Mouse (Mus musculus) intestine, postnatal 0 days (tissue): ENCODE measurements around the gene Zfp317. TPM values are rescaled to one million over a fixed set of nuclear protein-coding genes. Genes with fewer than 3 reads are reported as not detected.
A peak's percentile ranks its signal among the peaks of the same experiment; 100 is the strongest.

Experiments used
- ATAC-seq: fragments of 200-750 bp; cut with Nextera tagmentation; 2 replicates; pipeline ENCODE4 v1.8.0; 2017; ENCODE audit warnings: mild to moderate bottlenecking, moderate TSS enrichment, moderate library complexity
- H3K27ac ChIP-seq: fragments of 300-500 bp; sonication (generic); 2 replicates; pipeline ENCODE4 v1.5.1; 2014; ENCODE audit warnings: mild to moderate bottlenecking, low read depth, low read length, moderate library complexity
- H3K27me3 ChIP-seq: fragments of 300-500 bp; sonication (generic); replicated peaks from 2 replicates; pipeline ENCODE4 v1.6.1; 2014; ENCODE audit warnings: low read length, mixed read lengths; ENCODE audit not compliant: control insufficient read depth, insufficient read depth
- H3K36me3 ChIP-seq: fragments of 300-500 bp; sonication (generic); 2 replicates; pipeline ENCODE4 v1.6.1; 2014; ENCODE audit warnings: mild to moderate bottlenecking, moderate library complexity; ENCODE audit not compliant: control insufficient read depth, insufficient read depth
- H3K4me1 ChIP-seq: fragments of 300-500 bp; sonication (generic); replicated peaks from 2 replicates; pipeline ENCODE4 v1.6.1; 2014; ENCODE audit warnings: antibody characterized with exemption, low read length, mixed read lengths; ENCODE audit not compliant: control insufficient read depth, insufficient read depth
- H3K4me2 ChIP-seq: fragments of 300-500 bp; sonication (generic); replicated peaks from 2 replicates; pipeline ENCODE4 v1.6.1; 2014; ENCODE audit warnings: low read depth, mild to moderate bottlenecking, moderate library complexity
- H3K4me3 ChIP-seq: fragments of 300-500 bp; sonication (generic); 2 replicates; pipeline ENCODE4 v1.5.1; 2014; ENCODE audit warnings: low read depth, low read length
- H3K9ac ChIP-seq: fragments of 300-500 bp; sonication (generic); 2 replicates; pipeline ENCODE4 v1.6.1; 2014; ENCODE audit warnings: mild to moderate bottlenecking, low read depth, low read length
- H3K9me3 ChIP-seq: fragments of 300-500 bp; sonication (generic); 2 replicates; pipeline ENCODE4 v1.6.1; 2016; ENCODE audit warnings: mixed run types; ENCODE audit not compliant: control insufficient read depth
- CTCF ChIP-seq: sonication (generic); IDR thresholded peaks from 2 replicates; pipeline ENCODE4 v1.5.1; 2016; ENCODE audit warnings: low read depth, mild to moderate bottlenecking, control low read depth, antibody characterized with exemption, moderate library complexity
- WGBS: fragments of 180-500 bp; shearing (Covaris S2); extraction: QIAGEN DNeasy Blood & Tissue Kit; methylation state at CpG from one replicate; pipeline ENCODE4 v1.1.7; 2014; 5-methylcytosine and 5-hydroxymethylcytosine counted together
- polyA plus RNA-seq: library from polyadenylated mRNA; unstranded; fragments of >200 nt; fragmentation: Nextera tagmentation; extraction: Ambion mirVana; gene quantifications from 2 replicates; pipeline ENCODE4 v1.2.1, GENCODE M21; 2015

Zfp317 gene
- polyA plus RNA-seq = 8.2 and 9.1 TPM in 2 replicates

GRCm38 (mm10) chr9:19621843-19622822 lies at the start of gene Zfp317:
Gene Zfp317, plus strand, starts transcription at chr9:19622102.
- TF ChIP-seq CTCF = no peak
- Histone ChIP-seq H3K4me2 (peak within 1 kb of the TSS; percentile 63), H3K9ac (peak within 1 kb of the TSS; percentile 50; the same call in 1 of the 2 replicates), H3K27ac (peak within 1 kb of the TSS; percentile 84), H3K27me3 (no peaks in the 10 kb centered on the region), H3K36me3 (peaks cover 11% of the 10 kb centered on the region; the same call in 1 of the 2 replicates), H3K4me3 (peak within 1 kb of the TSS; percentile 68), H3K9me3 (no peaks in the 10 kb centered on the region), H3K4me1 (no peaks in the 10 kb centered on the region)
- WGBS = 1% methylated on average over 35 of the region's 35 CpGs
- peak; percentile 99 for ATAC-seq

- Histone ChIP-seq H3K4me3 (no peak within 1 kb of the TSS), H3K27ac (no peak within 1 kb of the TSS), H3K9ac (no peak within 1 kb of the TSS), H3K9me3 (no peaks in the 10 kb centered on the region), H3K4me2 (no peak within 1 kb of the TSS), H3K4me1 (no peaks in the 10 kb centered on the region), H3K27me3 (no peaks in the 10 kb centered on the region), H3K36me3 (no peaks in the 10 kb centered on the region)
- ATAC-seq = no peak
- no peak for TF ChIP-seq CTCF
Measured at GRCm38 (mm10) chr9:19582317-19582716, 39.6 kb upstream of the Zfp317 start, which contains the start of gene Olfr855. Gene Olfr855, plus strand, starts transcription at chr9:19582617.

- H3K9me3 ChIP-seq = no peaks in the 10 kb centered on the region
- ATAC-seq = no peak
- H3K27me3 ChIP-seq = no peaks in the 10 kb centered on the region
- H3K4me2 ChIP-seq = no peak overlapping the region
- TF ChIP-seq CTCF = no peak
- no peaks in the 10 kb centered on the region for H3K4me1 ChIP-seq
- WGBS = 97% methylated on average over 3 of the region's 3 CpGs
- H3K4me3 ChIP-seq = no peak overlapping the region
- H3K9ac ChIP-seq = no peak overlapping the region
- H3K36me3 ChIP-seq = peaks cover 11% of the 10 kb centered on the region; the same call in 1 of the 2 replicates
- no peak overlapping the region for H3K27ac ChIP-seq
Measured at GRCm38 (mm10) chr9:19621297-19621696, 605 bp upstream of the Zfp317 start.

GRCm38 (mm10) chr9:19629574-19629973 lies 7.7 kb downstream of the Zfp317 start:
- H3K27ac ChIP-seq = no peak overlapping the region
- H3K36me3 ChIP-seq = peaks cover 17% of the 10 kb centered on the region
- TF ChIP-seq CTCF = no peak
- no peak overlapping the region for H3K9ac ChIP-seq
- no peaks in the 10 kb centered on the region for H3K9me3 ChIP-seq
- no peaks in the 10 kb centered on the region for H3K4me1 ChIP-seq
- H3K4me3 ChIP-seq = no peak overlapping the region
- no peaks in the 10 kb centered on the region for H3K27me3 ChIP-seq
- no peak overlapping the region for H3K4me2 ChIP-seq
- ATAC-seq = no peak

GRCm38 (mm10) chr9:19645193-19645592 lies 23.3 kb downstream of the Zfp317 start:
- no peak for ATAC-seq
- Histone ChIP-seq H3K36me3 (peaks cover 58% of the 10 kb centered on the region), H3K4me1 (no peaks in the 10 kb centered on the region), H3K27ac (no peak overlapping the region), H3K4me3 (no peak overlapping the region), H3K4me2 (no peak overlapping the region), H3K9ac (no peak overlapping the region), H3K27me3 (no peaks in the 10 kb centered on the region), H3K9me3 (no peaks in the 10 kb centered on the region)
- no peak for TF ChIP-seq CTCF
- WGBS = 94% methylated on average over 3 of the region's 3 CpGs

- H3K27ac ChIP-seq = no peak overlapping the region
- no peaks in the 10 kb centered on the region for H3K9me3 ChIP-seq
- H3K4me3 ChIP-seq = no peak overlapping the region
- no peak for TF ChIP-seq CTCF
- H3K9ac ChIP-seq = no peak overlapping the region
- 84% methylated on average over 6 of the region's 6 CpGs for WGBS
- no peaks in the 10 kb centered on the region for H3K36me3 ChIP-seq
- no peaks in the 10 kb centered on the region for H3K4me1 ChIP-seq
- H3K27me3 ChIP-seq = no peaks in the 10 kb centered on the region
- no peak overlapping the region for H3K4me2 ChIP-seq
- no peak for ATAC-seq
Measured at GRCm38 (mm10) chr9:19690281-19690680, 68.4 kb downstream of the Zfp317 start.
